Mouse (Mus musculus): ENCODE data around the gene Kcnj6. TPM values are rescaled to one million over a fixed set of nuclear protein-coding genes. Genes with fewer than 3 reads are reported as not detected.

The Kcnj6 gene
- not detected for total RNA-seq (2021)
- long read RNA-seq, experiment 1, result 0 reads
- long read RNA-seq, experiment 2, result 0 reads

GRCm38 (mm10) chr16:94997340-94997849 is at the start of gene Kcnj6:
Gene Kcnj6 (minus strand): TSS chr16:94997701.
- no peak for DNase-seq (ENCODE audit: low spot score)

DNA sequence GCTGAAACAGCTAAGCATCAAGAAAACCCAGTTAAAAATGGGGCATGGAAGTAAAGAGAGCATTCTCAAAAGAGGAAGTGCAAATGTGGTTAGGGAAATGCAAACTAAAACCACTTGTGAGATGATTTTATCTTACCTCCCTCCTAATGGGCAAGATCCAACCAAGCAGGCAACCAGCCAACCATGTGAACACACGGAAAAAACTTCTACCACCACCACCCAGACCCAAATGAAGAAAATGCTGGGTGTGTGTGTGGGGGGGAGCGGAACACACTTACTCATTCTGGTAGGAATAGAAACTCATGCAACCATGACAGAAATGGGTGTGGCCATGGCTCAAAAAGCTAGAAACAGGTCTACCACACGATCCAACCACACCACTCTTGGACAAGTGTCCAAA is 12.4 kb upstream of the Kcnj6 start:
- DNase-seq (ENCODE audit: low spot score), result no peak

- DNase-seq (ENCODE audit: low spot score), result no peak
These were observed 7.1 kb upstream of the Kcnj6 start for GRCm38 (mm10) chr16:95004599-95004998.

GRCm38 (mm10) chr16:94999551-94999950 is 2.0 kb upstream of the Kcnj6 start:
- DNase-seq (ENCODE audit: low spot score), result no peak

DNA sequence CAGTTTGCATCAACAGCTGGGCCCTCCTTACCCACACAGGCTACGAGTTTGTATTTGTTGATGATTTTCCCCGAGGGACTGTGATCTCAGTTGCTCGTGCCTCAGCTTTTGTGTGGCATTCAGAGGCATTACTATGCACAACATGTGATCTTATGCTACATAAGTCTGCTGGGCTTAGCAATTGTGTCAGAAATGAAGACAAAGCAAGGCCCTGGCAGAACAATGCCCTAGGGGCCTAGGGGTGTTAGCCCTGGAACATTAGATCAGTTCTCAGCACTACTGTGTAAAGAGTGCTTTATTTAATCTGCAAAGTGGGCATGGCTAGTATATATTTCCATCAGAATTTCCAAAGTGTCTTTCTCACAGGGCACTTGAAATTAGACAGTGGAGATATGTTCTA is 1.5 kb upstream of the Kcnj6 start:
- DNase-seq (ENCODE audit: low spot score), result no peak

DNA sequence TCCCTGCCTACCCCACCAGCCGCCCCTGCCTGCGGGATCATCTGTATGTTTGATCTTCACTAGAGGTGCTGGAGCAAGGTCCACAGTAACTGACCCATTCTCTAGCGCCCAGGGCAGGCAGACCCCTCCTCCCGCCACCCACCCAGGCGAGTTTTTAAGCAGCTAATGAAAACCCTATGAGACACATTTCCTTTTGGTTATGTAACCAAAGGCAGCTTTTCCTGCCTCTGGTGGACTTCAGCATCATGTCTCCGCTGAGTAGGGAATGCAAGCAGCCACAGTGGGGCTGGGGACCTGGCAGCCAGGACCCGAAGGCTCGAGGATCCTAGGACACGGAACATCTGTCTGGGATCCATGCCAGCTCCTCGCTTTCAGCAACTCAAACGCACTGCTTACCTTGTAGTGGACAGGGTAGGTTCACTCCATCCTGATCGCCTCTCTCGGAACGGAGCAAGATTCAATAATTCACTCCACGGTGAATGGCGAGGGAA is 665 bp downstream of the Kcnj6 start:
- no peak for DNase-seq (ENCODE audit: low spot score)

GRCm38 (mm10) chr16:94995542-94996131 is 1.9 kb downstream of the Kcnj6 start:
- peak; percentile 7 for DNase-seq (ENCODE audit: low spot score)

- DNase-seq (ENCODE audit: low spot score), result no peak
These were observed 2.6 kb downstream of the Kcnj6 start for GRCm38 (mm10) chr16:94994924-94995323.

- no peak for DNase-seq (ENCODE audit: low spot score)
These were observed 3.4 kb downstream of the Kcnj6 start for GRCm38 (mm10) chr16:94994148-94994547.

DNA sequence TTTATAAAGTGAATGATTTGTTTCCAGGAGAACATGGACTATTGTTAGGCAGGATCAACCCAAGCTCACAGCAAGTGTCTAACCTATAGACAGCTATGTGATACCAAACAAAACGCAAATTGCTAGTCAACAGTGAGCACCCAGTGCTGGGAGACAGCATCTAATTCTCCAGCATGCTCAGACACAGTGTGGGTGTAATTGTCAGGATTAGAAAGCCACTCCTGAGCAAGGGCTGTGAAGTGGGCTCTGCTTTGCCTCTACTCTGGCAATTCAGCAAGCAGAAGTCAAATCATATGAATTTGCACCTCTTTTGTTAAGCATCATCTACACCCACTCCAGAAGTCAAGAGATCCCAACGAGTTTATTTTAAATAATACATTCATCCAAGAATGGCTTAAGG is 7.4 kb downstream of the Kcnj6 start:
- DNase-seq (ENCODE audit: low spot score), result no peak

GRCm38 (mm10) chr16:94986731-94987130 is 10.8 kb downstream of the Kcnj6 start:
- no peak for DNase-seq (ENCODE audit: low spot score)

DNA sequence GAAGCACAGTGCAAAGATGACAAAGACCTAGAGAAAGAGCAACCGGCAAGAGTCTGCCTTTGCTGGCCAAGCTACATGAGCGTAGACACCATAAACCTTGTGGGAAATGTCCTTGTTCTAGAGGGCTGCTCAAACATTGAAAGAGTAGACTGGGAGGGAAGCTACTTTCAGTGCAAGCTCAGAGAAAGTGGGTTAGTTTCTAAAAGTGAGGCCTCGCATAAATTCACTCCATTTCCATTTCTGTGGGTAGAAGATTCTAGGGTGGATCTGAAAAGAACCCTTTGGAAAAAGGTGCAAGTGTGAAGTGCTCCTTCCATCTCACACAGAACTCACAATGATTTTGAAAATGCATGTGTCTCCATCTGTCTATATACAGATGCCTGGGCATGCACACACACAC is 13.2 kb downstream of the Kcnj6 start:
- DNase-seq (ENCODE audit: low spot score), result no peak

- DNase-seq (ENCODE audit: low spot score), result no peak
These were observed 17.1 kb downstream of the Kcnj6 start for GRCm38 (mm10) chr16:94980374-94980773.

- no peak for DNase-seq (ENCODE audit: low spot score)
These were observed 18.0 kb downstream of the Kcnj6 start for GRCm38 (mm10) chr16:94979499-94979898.

DNA sequence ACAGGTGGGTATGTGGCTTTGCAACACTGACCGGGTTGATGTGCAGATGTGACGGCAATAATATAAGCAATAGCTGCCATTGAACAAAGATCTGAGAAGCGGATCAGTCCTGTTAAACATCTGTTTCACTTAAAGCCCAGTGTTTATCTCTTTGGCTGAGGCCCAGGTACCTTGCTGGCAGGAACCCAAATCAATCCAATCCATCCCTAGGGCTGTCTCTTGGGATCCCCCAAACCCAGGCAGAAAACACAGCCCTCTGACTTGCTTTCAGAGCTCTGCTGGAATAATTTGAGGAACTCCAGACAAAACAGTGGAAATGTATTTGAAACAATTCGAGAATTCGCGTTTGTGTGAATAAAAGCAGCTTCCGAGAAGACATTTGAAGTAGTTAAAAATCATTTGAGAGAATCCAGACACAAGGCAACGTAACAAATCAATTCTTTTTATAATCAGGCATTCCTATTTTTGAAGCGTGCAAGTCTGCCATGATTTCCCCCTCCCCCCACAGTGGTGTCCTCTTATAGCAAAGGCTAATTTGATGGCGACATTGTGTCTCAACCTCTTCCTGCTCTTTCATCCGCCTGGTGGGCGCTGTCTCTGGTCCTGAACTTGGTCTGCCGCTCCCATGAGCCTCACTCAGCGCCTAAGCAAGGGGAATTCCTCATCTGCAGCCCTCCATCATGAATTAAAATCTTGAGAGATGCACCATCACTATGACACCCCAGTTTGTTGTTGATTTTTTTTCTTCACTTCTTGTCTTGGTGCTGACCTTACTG is 25.2 kb downstream of the Kcnj6 start:
- DNase-seq (ENCODE audit: low spot score), result no peak

DNA sequence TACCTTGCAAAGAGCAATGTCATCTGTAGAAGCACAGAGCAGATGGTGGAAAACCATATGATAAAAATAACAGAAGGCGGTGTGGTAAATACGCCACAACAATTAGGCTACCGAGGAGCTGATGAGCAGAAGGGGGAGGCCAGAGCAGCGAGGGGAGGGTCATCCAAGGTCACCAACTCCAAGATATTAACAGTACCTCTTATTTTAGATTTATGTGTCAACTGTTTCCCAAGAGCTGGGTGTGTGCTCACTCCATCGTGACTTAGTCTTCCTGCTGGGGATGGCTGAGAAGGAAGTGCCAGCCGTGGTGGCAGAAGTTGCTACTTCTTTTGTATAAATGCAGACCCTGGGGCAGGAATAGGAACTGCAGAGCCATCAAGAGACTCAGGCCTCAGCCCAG is 28.6 kb downstream of the Kcnj6 start:
- DNase-seq (ENCODE audit: low spot score), result no peak

- no peak for DNase-seq (ENCODE audit: low spot score)
These were observed 29.0 kb downstream of the Kcnj6 start for GRCm38 (mm10) chr16:94968472-94968871.

DNA sequence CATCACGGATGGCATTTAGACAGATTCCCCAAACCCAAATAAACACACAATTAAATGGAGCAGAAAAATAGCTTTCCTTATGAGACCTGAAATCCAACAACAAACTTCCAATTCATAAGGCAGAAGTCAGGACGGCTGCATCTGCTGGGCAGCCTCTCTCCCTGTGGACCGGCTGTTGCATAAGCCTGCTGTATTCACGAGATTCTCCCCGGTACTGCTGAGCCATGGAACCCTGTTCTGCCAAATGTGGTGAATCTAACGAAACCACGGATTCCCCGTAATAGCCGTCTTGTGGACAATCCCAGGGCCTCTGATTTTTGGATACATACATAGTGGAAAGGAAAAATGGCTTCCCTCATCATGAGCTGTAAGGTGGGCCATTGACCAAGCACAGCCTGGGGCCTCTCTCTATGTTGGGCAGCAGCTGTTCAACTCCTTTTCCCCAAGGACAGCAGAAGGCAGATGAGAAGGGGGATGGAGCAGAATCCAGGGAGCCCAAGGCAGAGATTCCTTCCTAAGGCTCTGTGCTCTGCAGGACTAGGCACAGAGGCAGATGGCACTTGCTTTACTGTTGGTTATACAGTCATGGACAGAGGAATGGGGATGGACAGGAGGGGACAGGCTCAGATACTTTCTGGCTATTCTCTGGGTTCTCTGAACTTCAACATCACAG is 40.2 kb downstream of the Kcnj6 start:
- DNase-seq (ENCODE audit: low spot score), result no peak

- DNase-seq (ENCODE audit: low spot score), result no peak
These were observed 41.1 kb downstream of the Kcnj6 start for GRCm38 (mm10) chr16:94956410-94956809.

DNA sequence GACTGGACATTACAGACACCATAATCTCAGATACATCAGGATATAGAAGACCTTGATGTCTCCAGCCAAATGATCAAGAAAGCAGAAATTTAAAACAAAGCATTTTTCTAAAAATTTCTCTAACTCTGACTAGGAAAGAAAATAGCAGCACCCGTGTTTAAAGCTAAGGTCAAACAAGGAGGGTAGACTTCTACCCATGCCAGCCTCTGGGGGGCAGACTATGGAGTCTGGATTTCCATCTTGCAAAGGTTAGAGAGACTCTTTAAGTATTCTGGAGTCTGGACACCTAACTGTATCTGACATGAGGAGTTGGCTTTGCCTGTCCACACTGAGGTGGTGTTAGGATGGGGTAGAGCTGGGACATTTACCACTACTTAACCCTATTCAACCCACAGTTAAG is 44.2 kb downstream of the Kcnj6 start:
- no peak for DNase-seq (ENCODE audit: low spot score)

DNA sequence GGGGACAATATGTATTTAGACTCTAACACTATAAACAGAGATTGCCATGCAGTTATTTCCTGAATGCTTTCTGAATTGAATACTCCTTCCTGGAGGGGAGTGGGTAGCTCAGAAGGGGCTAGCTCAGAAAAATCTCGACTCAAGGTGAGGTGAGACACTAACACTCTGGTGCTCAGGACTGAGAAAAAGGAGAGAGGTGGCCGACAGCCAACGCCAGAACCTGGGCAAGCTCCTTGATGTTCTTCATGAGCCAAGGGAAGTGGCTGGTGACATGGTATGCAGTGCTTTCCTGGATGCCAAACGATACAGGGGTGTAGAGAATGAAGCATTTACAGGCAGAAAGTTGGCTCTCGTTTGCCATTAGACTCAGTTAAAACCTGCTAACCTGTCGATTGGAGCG is 48.3 kb downstream of the Kcnj6 start:
- no peak for DNase-seq (ENCODE audit: low spot score)

DNA sequence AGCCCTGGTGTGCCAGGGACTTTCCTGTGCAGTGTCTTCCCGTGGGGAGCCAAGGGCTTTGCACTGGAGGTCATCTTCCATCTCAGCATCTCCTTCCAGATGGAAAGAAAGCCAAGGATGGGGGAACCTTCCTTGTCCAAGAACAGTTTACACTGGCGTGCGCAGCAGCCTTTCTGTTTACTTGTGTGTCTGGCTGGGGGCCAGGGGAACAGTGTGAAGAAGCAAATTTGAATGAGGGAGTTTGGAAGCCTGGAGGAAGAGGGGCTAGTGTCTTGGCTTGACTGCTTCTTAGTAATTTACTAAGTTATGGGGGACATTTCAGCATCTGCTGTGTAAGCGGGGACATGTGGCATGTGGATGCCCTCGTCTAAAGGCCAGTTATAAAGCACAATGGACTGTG is 50.7 kb downstream of the Kcnj6 start:
- DNase-seq (ENCODE audit: low spot score), result no peak
